Mouse (Mus musculus) lung, postnatal 4 days (tissue): ENCODE results near the gene Jhy.

ENCODE experiments used
- DNase-seq, 2 experiments: peaks; one replicate each; pipeline ENCODE4 v3.0.0; 2021

Gene Jhy

DNA sequence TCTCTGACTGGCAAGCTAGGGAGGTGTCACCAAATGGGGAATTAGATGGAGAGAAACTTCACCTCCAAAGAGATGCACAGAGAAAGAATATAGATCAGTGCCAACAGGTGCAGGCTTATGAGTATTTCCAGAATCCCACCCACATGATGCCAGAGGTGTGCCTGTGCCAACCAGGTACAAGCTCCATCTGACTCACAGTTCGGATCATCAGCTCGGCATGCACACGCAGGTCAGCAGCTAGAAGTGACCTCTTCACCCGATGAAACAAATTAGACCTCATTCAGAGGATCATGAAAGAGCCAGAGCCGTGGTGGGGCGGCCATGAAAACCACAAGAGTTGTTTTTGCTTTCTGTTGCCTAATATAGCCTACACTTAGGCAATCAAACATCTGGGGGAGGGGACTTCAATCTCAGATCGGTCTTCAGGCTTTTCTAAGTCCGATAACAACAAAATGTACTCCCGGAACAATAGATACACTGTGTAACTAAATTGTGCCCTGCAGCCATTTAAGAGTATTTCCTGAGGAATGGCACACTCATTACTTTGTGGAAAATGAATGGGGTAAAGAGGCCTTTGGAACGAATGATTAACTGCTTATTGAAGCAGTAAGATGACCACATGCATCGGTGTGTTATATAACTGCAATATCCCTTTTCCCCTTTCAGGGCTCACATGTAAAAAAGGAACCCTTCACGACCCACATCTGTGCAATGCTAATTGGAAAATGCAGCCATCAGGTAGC, 45.9 kb downstream of the Jhy start:
- no peak for DNase-seq

DNA sequence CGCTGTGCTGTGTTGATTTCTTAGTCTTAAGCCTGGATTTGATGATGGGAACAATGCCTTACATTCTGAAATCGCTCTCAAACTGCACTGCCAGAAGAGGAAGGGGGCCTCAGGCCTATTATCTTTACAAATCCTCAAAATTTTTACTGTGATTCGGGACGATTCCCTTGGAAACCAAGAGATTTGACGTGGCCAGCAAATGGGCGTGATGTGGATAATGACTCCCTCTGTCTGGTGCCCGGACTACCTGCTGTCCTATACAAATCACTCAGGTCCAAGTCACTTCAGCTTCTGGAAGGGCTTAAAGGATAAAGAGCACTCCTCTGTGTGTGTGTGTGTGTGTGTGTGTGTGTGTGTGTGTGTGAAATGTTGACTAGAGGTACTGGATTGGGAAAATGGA, 55.0 kb downstream of the Jhy start:
- DNase-seq: no peak

DNA sequence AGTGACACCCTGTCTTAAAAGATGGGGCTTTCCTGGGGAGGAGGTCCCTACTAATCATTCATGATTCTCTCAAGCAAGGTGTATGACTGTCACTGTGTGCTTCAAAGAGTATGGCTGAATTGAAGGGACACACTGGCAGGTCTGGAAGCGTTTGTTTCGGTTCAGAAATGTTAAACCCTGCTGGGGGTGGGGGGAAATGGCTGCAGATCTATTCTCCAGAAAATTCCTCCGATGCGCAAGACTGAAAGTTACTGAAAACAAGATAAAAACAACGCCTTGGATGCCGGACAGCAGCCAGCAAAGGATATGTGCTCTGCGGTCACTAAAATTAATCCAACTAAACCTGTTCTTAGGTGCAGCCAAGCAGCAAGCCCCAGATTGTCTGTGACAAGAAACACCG, 55.5 kb downstream of the Jhy start:
- DNase-seq: no peak

DNA sequence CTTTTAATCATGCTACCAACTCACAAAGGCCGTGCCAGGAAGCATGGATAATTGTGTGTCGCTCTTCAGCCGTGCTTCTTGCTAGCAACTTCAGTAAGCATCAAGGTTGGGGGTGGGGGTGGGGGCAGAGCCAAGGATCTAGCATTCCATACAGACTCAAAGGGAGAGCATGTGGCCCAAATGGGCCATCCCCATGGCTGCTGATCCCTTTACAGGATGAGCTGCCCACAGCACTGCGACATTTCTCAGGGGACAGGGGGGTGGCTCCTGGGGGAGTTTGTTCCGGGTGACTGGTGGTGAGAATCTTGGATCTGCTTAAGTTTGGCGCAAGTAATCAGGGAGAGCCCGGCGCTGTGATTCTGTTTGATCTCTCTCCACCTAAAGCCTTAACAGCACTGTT, 56.5 kb downstream of the Jhy start:
- DNase-seq: no peak

DNA sequence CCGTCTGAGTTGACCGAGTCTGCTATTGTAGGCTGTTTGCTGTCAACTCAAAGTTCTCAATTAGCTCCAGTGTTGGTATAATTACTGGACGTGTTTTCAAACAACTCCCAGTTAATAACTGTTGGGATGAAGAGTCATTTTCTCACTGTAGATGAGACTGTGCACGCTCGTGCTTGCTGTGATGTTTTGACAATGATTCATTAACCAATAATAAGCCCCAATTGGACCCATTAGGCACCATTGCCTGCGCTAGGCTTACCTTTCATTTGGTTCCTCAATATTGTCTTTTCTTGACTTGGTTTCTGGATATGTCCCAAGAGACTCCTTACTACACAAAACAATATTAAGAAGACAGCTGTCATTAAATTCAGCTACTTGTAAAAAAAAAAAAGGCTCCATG, 71.5 kb downstream of the Jhy start:
- DNase-seq: no peak

DNA sequence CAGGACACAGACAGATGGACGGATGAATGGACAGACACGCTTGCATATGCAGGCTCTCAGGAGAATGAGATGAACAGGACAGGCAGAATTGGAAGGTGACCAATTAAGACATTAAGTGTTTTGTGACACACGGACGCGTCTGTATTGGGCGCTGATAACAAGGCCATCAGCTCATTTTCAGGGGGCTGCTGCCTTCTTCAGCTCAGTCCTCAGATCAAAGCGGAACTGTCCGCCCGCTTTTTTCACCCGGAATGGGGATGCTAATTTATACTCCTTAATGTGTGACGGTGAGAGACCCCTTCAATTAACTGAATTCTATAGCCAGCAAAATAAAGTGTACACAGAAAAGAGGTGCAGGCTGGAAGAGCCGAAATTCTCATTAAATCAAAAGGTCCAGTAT, 74.5 kb downstream of the Jhy start:
- no peak for DNase-seq

DNA sequence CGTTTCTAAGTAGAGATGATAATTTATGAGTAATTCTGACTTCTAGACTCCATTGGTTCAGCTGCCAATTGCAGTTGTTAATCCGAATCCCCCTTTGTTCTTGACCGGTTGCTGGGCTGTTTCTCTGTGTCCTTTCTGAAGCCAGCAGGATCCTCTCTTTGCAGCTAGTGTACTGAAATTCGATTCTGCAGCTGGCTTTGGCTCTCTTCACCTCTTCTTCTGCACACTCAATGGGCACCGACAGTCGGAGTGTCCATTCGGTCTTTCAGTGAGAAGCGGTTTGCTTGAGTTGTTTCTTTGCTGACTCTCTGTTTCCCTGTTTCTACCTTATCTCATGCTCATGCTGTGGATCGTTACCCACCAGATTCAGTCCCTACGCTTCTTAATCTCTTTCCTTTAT, 78.2 kb downstream of the Jhy start:
- DNase-seq: no peak

DNA sequence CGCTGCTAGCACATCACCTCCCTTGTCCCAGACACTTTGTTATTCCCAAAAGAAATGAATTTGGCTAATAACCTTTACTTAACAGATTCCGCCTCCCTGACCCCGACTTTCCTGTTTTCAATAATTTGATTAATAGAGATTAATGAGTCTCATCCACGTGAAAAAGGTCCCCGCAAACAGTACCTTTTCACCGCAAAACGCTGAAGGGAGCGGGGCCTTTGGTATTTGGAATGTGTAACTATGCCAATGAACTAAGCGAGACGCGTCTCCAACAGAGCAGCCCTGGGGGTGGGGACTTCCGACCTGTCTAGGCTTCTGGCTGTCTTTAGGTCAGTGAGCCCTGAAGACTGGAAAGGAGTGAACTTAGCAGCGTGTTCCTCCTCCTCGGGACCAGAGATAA, 84.9 kb downstream of the Jhy start:
- no peak for DNase-seq

DNA sequence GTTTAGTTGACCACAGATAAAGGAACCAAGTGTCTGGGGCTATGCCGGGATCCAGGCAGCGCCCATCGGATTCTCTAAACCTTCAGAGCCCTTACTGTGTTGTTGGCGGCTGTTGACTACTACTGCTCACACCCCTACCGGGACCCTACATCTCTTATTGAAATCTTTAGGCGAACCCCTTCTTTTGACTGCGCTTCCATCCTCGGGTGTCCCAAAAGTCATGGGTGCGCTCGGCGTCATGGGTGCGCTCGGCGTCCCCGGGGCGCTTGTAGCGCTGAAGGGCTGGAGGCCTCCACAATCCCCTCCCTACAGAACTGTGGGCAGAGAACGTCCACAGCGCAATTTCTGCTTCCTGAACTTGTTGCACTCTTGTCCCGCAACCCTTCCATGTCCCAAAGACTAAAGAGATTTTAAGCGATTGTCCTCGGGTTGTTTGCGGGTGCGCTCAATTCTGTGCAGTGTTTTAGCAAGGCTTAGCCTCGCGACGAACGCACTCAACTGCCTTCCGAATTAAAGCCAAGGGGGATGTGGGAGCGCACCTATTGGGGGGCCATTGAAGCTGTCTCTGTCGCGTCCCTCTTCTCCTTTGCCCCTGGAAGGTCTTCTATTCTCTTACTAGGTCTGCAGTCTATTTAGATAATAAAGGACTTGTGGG, 85.5 kb downstream of the Jhy start:
- DNase-seq: no peak

DNA sequence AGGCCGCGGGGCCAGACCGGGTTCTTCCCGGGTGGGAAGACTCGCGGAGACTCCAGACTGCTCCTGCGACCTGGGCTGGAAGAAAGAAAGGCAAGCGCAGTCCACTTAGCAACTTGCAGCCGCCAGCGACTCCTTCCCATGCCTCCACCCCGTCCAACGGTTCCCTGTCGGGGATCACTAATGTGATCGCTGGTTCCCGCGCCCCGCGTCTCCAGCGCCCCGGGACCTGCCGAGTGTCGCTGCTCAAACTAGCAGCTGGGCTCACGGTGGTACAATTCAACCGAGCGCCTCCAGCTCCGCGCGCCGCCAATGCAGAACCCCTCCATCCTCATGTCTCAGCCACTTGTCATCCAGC, 86.1 kb downstream of the Jhy start:
- DNase-seq: no peak

DNA sequence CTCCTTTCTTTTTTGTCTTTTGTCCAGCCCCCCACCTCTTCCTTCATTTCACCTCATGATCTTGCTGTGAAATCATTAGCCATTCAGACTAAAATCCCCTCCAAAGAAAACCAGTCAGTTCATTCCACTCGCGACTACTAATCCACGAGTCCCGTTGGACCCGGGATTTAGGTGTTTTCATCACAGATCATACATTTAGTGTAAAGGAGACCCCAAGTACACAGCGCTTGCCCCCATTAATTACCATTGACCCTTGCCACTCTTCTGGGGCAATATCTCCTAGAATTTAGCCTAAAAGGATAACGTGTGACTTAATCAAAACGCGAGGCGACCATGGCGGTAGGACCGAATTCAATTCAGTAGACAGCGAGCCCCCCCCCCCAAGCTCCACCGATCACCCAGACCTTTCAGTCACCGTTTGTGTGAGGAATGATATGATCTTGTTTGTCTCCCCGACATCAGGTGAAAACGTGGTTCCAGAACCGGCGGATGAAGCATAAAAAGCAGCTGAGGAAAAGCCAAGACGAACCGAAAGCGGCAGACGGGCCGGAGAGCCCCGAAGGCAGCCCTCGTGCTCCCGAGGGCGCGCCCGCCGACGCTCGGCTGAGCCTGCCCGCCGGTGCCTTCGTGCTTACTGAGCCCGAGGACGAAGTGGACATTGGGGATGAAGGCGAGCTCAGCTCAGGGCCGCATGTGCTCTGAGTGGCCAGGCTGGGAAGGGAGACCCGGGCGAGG, 86.6 kb downstream of the Jhy start:
- no peak for DNase-seq

DNA sequence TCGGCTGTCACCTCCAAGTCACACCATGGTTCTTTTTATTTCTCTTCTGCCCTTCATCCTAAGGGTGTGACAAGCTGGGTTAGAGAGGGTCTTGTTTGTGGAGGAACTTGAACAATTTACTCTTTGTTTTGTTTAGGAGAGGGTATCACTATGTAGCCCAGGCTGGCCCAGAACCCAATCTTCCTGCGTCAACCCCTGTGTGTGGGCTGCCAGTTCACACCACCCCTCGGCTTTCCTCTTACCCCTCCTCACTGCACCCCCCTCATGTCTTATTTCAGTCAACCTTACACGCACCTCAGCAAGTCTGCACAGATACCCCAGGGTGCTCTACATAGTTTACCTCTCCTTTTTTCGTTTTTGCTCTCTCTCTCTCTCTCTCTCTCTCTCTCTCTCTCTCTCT, 87.2 kb downstream of the Jhy start:
- DNase-seq: no peak

DNA sequence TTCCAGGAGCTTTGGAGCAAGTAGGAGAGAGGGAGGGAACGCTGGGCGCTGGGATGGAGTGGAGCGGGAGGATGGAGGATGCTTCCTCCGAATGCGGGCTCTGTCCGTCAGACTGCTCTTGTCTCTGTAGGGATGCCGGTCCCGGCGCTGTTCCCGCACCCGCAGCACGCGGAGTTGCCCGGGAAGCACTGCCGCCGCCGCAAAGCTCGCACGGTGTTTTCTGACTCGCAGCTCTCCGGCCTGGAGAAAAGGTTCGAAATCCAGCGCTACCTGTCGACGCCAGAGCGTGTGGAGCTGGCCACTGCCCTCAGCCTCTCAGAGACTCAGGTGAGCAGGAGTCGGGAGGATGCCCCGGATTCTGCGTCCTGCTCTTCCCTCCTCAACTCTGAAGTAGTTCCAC, 87.8 kb downstream of the Jhy start:
- DNase-seq: no peak

DNA sequence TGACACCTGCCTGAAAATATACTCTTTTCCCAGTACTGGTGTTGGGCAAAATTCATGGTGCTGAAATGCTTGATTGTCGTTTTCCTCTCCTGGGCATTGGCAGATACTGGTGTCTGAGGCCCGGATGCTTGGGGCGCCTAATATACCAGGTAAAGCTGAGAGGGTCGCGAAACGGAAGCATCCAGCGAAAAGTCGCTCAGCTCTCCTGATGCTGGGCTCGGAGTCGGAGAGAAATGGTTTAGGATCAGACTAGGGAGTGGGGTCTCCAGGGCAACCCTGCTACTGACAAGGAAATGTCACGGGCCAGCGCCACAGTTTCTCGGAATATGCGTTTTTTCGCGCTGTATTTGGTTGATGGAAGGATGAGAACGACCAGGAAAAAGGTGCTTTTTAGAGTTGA, 88.5 kb downstream of the Jhy start:
- DNase-seq: no peak

DNA sequence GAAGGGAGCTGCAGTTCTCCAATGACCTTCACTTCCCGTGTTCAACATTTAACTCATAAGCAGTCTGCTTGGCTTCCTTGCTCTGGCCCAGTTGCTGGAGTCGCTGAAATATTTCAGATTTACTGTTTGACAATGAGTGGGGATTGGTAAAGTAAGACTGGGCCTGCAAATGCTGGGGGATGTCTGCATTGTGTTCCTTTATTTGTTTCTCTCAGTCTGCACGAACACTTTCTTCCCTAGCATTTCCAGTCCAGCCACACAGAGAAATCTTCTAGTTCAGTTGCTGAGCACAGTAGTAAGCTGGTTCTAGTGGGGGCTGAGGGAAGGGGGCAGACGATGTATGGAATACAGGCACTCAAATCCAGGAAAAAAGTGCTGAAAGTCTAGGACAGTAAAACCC, 89.0 kb downstream of the Jhy start:
- no peak for DNase-seq

DNA sequence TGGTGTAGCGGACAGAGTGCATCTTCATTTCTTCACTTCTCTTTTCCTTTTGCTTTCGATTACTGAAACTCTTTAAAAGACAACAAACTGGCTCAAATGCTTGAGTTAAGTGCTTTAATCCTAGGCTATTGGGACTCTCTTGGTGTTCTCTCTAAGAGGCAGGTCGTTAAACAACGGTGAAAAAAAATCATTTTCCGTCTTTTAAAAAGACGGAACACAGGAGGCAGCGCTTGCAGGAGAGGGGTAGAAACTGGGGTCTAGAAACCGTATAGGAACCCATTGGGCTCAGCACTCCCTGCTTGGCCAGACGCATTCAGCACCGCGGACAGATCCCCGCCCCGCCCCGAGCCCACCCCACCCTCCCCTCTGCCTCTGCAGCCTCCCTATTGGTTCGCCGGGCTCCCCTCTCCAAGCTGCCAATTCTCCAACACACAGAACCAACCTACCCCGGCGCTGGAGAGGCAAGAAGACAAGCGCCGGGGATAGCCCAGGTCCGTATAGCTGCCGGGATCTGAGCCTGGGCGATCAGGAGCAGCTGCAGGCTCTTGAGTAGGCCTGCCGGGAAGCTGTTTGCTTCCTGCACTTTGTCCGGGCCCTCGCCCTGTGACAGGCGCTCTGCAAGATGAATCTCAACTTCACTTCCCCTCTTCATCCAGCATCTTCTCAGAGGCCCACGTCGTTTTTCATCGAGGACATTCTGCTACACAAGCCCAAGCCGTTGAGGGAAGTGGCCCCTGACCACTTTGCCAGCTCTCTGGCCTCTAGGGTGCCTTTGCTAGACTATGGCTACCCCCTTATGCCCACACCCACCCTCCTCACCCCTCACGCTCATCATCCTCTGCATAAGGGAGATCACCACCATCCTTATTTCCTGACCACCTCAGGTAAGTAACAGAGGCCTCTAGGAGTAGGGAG, 90.1 kb downstream of the Jhy start, which contains the start of gene Bsx:
Bsx (plus strand) TSS at position 572 of the 915 bp plus-strand sequence.
- DNase-seq: peak; percentile 60 to 65

DNA sequence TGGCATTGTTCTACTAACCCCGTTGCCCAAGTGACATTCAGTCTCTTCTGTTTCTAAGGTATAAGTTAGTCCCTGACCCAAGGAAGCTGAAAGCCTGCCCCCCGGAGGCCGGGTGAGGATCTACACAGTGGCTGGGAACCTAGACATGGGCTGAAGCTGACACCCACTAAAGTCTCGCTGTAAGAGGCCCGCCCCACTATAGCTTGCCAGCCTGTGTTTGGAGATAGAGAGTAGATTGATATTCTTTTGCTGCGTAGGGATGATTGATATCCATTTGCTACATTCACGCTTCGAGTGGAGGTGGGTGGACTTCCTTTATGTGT, 91.8 kb downstream of the Jhy start:
- peak in 1 of 2 experiments; percentile 19 for DNase-seq

DNA sequence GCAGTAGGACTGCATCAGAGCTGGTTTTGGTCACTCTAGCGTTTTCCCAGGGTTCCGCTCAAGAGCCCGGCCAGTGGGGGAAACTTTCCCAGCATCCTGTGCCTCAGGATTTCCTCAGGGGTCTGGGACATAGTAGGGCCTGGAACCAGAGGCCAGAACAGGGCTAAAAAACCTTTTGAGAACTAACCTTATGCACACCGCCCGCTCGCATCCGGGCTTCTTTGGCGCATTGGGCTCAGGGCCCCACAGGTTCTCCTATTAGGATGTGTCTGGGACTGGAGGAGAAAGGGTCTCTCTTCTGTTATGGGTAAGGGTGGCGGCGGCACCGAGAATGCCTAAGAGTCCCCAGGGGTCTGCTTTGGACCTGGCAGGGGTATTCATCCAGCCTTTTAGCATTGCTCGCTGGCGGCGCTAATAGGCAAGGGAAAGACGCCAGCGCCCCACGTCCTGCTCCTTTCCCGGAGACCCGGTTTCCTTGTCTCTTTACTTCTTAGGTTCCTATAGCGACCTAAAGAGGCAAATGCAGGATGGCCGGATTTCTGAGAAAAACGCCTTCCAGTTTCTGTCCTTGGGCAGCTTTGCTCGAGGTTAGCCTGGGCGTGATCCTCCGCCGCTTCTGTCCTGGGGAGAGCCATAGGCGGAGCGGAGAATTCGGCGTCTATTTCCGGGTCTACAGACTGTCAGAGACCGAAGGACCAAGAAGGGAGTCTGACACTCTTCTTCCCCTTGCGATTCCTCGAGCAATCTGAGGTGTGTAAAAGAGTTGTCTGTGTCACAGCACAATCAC, 92.4 kb downstream of the Jhy start:
- DNase-seq: no peak

DNA sequence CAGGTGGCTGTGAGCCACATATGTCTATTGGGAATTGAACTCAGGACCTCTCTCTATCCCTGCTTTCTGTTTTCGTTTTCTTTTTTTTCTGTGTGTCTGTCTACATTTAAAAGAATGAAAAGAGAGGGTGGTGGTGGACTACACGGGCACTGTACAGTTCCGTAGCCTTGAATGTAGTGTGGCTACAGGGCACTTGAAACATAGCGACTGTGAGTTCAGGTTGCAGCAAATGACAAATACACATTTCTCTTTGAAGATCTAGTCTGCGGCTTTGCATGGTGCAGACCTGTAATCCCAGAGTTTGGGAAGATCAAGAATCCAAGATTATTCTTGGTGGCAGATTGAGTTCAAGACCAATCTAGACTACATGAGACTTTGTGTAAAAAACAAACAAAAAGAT, 93.6 kb downstream of the Jhy start:
- no peak for DNase-seq

DNA sequence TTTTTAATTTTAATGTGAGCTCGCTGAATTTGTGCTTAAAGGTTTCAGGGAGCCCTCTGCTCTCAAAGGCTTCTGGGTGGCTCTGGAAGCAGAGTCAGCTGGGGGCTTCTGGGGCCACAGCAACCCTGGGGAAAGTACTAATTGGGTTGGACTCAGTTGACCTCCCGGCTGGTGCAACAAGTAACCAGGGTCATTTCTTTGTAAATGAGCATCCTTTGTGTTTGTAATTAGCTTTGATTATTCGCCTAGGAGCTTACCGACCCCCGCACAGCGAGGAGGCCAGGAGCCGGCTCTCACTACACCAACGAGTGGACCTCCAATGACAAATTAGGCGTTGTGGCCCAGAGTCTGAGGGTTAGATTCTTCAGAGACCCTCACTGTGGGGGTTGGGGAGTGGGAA, 104.7 kb downstream of the Jhy start:
- no peak for DNase-seq

DNA sequence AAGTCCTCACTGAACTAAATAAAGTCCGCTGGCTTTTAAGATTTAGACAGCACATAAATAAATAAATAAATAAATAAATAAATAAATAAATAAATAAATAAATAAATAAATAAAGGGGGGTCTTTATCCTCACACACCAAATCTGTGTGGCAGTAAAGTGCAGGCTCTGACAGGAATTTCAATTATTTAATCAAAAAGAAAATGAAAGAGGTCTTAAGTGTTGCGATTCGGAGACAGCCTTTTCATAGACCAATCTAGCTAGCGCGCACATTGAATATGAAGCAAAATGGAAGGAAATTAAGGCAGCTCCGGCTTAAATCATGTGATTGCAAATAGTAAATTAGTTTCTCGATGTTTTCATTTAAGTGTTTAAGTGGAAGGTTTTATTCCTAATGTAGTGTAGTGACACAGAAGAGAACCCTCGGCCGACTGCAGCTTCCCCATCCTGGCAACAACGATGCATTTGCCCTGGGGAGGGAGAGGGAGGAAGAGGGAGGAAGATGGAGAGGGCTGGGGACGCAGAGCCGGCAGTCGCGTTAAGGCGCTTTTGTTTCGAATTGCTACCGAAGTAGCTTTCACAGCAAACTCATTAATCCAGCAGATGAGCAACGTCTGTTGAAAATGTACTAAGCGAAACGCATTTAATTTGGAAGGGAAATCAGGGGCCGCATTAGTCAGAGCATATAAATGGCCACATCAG, 105.3 kb downstream of the Jhy start:
- no peak for DNase-seq

DNA sequence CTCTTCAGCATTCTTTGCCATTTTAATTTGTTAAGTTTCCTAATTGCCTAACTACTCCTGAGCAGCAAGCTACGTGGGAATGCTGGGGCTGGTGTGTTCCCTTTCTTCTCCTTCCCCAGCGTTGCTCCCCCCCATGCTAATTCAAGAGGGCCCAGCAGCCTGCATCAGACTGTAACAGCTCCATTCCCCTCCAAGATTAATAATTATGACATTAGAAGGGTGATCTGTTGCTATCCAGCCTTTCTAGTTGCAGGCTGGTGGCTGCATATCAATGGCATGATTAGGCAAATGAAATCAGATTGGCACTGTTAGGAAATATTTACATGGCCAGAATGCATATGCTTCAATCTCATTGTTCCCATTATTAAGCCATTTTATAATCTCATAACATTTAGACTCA, 112.4 kb downstream of the Jhy start:
- DNase-seq: no peak
